Mouse (Mus musculus) midbrain, embryonic 12.5 days (tissue): ENCODE measurements around the gene Tarbp2. TPM values are rescaled to one million over a fixed set of nuclear protein-coding genes. Genes with fewer than 3 reads are reported as not detected.

ENCODE experiments used
- ATAC-seq: fragments of 200-750 bp; cut with Nextera tagmentation; 2 replicates; pipeline ENCODE4 v1.8.0; 2017; ENCODE audit warnings: low read depth, moderate TSS enrichment, moderate library complexity; ENCODE audit not compliant: low FRiP score
- H3K27ac ChIP-seq: fragments of 300-500 bp; sonication (generic); replicated peaks from 2 replicates; pipeline ENCODE4 v1.5.1; 2016; ENCODE audit warnings: mild to moderate bottlenecking
- H3K27me3 ChIP-seq: fragments of 300-500 bp; sonication (generic); 2 replicates; pipeline ENCODE4 v1.6.1; 2016; ENCODE audit warnings: mild to moderate bottlenecking
- H3K36me3 ChIP-seq: fragments of 300-500 bp; sonication (generic); 2 replicates; pipeline ENCODE4 v1.6.1; 2016
- H3K4me1 ChIP-seq: fragments of 300-500 bp; sonication (generic); 2 replicates; pipeline ENCODE4 v1.6.1; 2016
- H3K4me2 ChIP-seq: fragments of 300-500 bp; sonication (generic); replicated peaks from 2 replicates; pipeline ENCODE4 v1.6.1; 2016; ENCODE audit warnings: mild to moderate bottlenecking, moderate library complexity
- H3K4me3 ChIP-seq: fragments of 300-500 bp; sonication (generic); 2 replicates; pipeline ENCODE4 v1.5.1; 2016; ENCODE audit warnings: mild to moderate bottlenecking
- H3K9ac ChIP-seq: fragments of 300-500 bp; sonication (generic); replicated peaks from 2 replicates; pipeline ENCODE4 v1.6.1; 2016; ENCODE audit warnings: mild to moderate bottlenecking, moderate library complexity
- H3K9me3 ChIP-seq: fragments of 300-500 bp; sonication (generic); 2 replicates; pipeline ENCODE4 v1.6.1; 2016; ENCODE audit warnings: mild to moderate bottlenecking
- WGBS: fragments of 180-500 bp; shearing (Covaris S2); methylation state at CpG from one replicate; pipeline ENCODE4 v1.1.7; 2016; 5-methylcytosine and 5-hydroxymethylcytosine counted together
- polyA plus RNA-seq: library from polyadenylated mRNA; unstranded; fragments of >200 nt; fragmentation: Nextera tagmentation; extraction: Ambion mirVana; gene quantifications from 2 replicates; pipeline ENCODE4 v1.2.1, GENCODE M21; 2016

Gene Tarbp2
- 106 and 107 TPM in 2 replicates for polyA plus RNA-seq

- peak within 1 kb of the TSS; percentile 92 for H3K4me2 ChIP-seq
- no peaks in the 10 kb centered on the region for H3K9me3 ChIP-seq
- H3K27me3 ChIP-seq, result no peaks in the 10 kb centered on the region
- ATAC-seq, result peak; percentile 89
- peak within 1 kb of the TSS; percentile 97 for H3K27ac ChIP-seq
- peak within 1 kb of the TSS; percentile 71 for H3K4me3 ChIP-seq
- WGBS, result under 1% methylated on average over 60 of the region's 60 CpGs
- peak within 1 kb of the TSS; percentile 79 for H3K9ac ChIP-seq
- H3K4me1 ChIP-seq, result peaks cover 37% of the 10 kb centered on the region
- peaks cover 25% of the 10 kb centered on the region for H3K36me3 ChIP-seq
Measured at GRCm38 (mm10) chr15:102517976-102518858, at the start of gene Tarbp2. TSS of gene Tarbp2 (plus strand) at chr15:102518192.

GRCm38 (mm10) chr15:102468675-102469370 is 49.2 kb upstream of the Tarbp2 start:
- no peak for ATAC-seq
- Histone ChIP-seq H3K4me3 (no peak overlapping the region), H3K27ac (no peak overlapping the region), H3K9me3 (0 out of 2 replicates have a peak, but pooled peaks cover 3% of the 10 kb centered on the region), H3K27me3 (no peaks in the 10 kb centered on the region), H3K9ac (no peak overlapping the region), H3K4me1 (peaks cover 16% of the 10 kb centered on the region), H3K4me2 (no peak overlapping the region), H3K36me3 (peaks cover 5% of the 10 kb centered on the region; the same call in 1 of the 2 replicates)
- 98% methylated on average over 9 of the region's 9 CpGs for WGBS

- Histone ChIP-seq H3K4me3 (peak within 1 kb of the TSS; percentile 74), H3K36me3 (peaks cover 18% of the 10 kb centered on the region), H3K27me3 (no peaks in the 10 kb centered on the region), H3K9me3 (0 out of 2 replicates have a peak, but pooled peaks cover 3% of the 10 kb centered on the region), H3K9ac (peak within 1 kb of the TSS; percentile 94), H3K4me1 (peaks cover 16% of the 10 kb centered on the region), H3K27ac (peak within 1 kb of the TSS; percentile 96), H3K4me2 (peak within 1 kb of the TSS; percentile 62)
- under 1% methylated on average over 34 of the region's 40 CpGs for WGBS
- ATAC-seq, result peak; percentile 99
Measured at GRCm38 (mm10) chr15:102470183-102470604, 47.8 kb upstream of the Tarbp2 start, which contains the start of gene Pcbp2. TSS of gene Pcbp2 (plus strand) at chr15:102470539.

GRCm38 (mm10) chr15:102470605-102471294 is 47.2 kb upstream of the Tarbp2 start:
- Histone ChIP-seq H3K4me3 (peak overlapping the region; percentile 74), H3K4me2 (peak overlapping the region; percentile 62), H3K36me3 (peaks cover 24% of the 10 kb centered on the region), H3K4me1 (peaks cover 16% of the 10 kb centered on the region), H3K27ac (peak overlapping the region; percentile 96), H3K9me3 (0 out of 2 replicates have a peak, but pooled peaks cover 3% of the 10 kb centered on the region), H3K9ac (peak overlapping the region; percentile 94), H3K27me3 (no peaks in the 10 kb centered on the region)
- ATAC-seq, result peak; percentile 64
- WGBS, result under 1% methylated on average over 43 of the region's 67 CpGs

GRCm38 (mm10) chr15:102471295-102471645 is 46.7 kb upstream of the Tarbp2 start:
- peak overlapping the region; percentile 62 for H3K4me2 ChIP-seq
- peaks cover 16% of the 10 kb centered on the region for H3K4me1 ChIP-seq
- no peaks in the 10 kb centered on the region for H3K27me3 ChIP-seq
- 0 out of 2 replicates have a peak, but pooled peaks cover 3% of the 10 kb centered on the region for H3K9me3 ChIP-seq
- peaks cover 29% of the 10 kb centered on the region for H3K36me3 ChIP-seq
- peak overlapping the region; percentile 94 for H3K9ac ChIP-seq
- ATAC-seq, result no peak; the same call in 1 of the 2 replicates
- H3K4me3 ChIP-seq, result peak overlapping the region; percentile 74
- WGBS, result 0% methylated on average over 10 of the region's 10 CpGs
- H3K27ac ChIP-seq, result peak overlapping the region; percentile 96

GRCm38 (mm10) chr15:102471727-102472126 is 46.3 kb upstream of the Tarbp2 start:
- Histone ChIP-seq H3K4me1 (peaks cover 16% of the 10 kb centered on the region), H3K36me3 (peaks cover 34% of the 10 kb centered on the region), H3K9ac (peak overlapping the region; percentile 94), H3K9me3 (0 out of 2 replicates have a peak, but pooled peaks cover 3% of the 10 kb centered on the region), H3K27me3 (no peaks in the 10 kb centered on the region), H3K4me2 (peak overlapping the region; percentile 62), H3K4me3 (peak overlapping the region; percentile 74), H3K27ac (no peak overlapping the region)
- no peak for ATAC-seq

GRCm38 (mm10) chr15:102473246-102473645 is 44.7 kb upstream of the Tarbp2 start:
- peaks cover 16% of the 10 kb centered on the region for H3K4me1 ChIP-seq
- H3K27me3 ChIP-seq, result no peaks in the 10 kb centered on the region
- no peak overlapping the region for H3K4me2 ChIP-seq
- peaks cover 48% of the 10 kb centered on the region for H3K36me3 ChIP-seq
- no peak overlapping the region for H3K4me3 ChIP-seq
- whole genome bisulfite sequencing, result 61% methylated on average over 2 of the region's 2 CpGs
- 0 out of 2 replicates have a peak, but pooled peaks cover 3% of the 10 kb centered on the region for H3K9me3 ChIP-seq
- H3K9ac ChIP-seq, result no peak overlapping the region
- ATAC-seq, result no peak
- no peak overlapping the region for H3K27ac ChIP-seq

GRCm38 (mm10) chr15:102474520-102474919 is 43.5 kb upstream of the Tarbp2 start:
- peaks cover 16% of the 10 kb centered on the region for H3K4me1 ChIP-seq
- no peak overlapping the region for H3K4me3 ChIP-seq
- no peaks in the 10 kb centered on the region for H3K9me3 ChIP-seq
- no peaks in the 10 kb centered on the region for H3K27me3 ChIP-seq
- H3K27ac ChIP-seq, result no peak overlapping the region
- ATAC-seq, result no peak
- WGBS, result 93% methylated on average over 2 of the region's 2 CpGs
- no peak overlapping the region for H3K4me2 ChIP-seq
- H3K36me3 ChIP-seq, result peaks cover 60% of the 10 kb centered on the region
- no peak overlapping the region for H3K9ac ChIP-seq

GRCm38 (mm10) chr15:102483136-102483535 is 34.9 kb upstream of the Tarbp2 start:
- H3K9ac ChIP-seq, result no peak overlapping the region
- ATAC-seq, result no peak
- WGBS, result 88% methylated on average over 3 of the region's 3 CpGs
- no peak overlapping the region for H3K4me2 ChIP-seq
- no peak overlapping the region for H3K4me3 ChIP-seq
- H3K9me3 ChIP-seq, result no peaks in the 10 kb centered on the region
- H3K36me3 ChIP-seq, result peaks cover 82% of the 10 kb centered on the region
- H3K4me1 ChIP-seq, result no peaks in the 10 kb centered on the region
- no peaks in the 10 kb centered on the region for H3K27me3 ChIP-seq
- H3K27ac ChIP-seq, result no peak overlapping the region

- Histone ChIP-seq H3K9me3 (no peaks in the 10 kb centered on the region), H3K4me2 (no peak overlapping the region), H3K36me3 (peaks cover 86% of the 10 kb centered on the region), H3K27ac (no peak overlapping the region), H3K4me1 (no peaks in the 10 kb centered on the region), H3K27me3 (no peaks in the 10 kb centered on the region), H3K9ac (no peak overlapping the region), H3K4me3 (no peak overlapping the region)
- ATAC-seq, result no peak
- 95% methylated on average over 12 of the region's 12 CpGs for WGBS
Measured at GRCm38 (mm10) chr15:102485853-102486252, 32.1 kb upstream of the Tarbp2 start.

- WGBS, result 92% methylated on average over 1 of the region's 1 CpGs
- H3K27me3 ChIP-seq, result no peaks in the 10 kb centered on the region
Measured at GRCm38 (mm10) chr15:102487664-102488063, 30.3 kb upstream of the Tarbp2 start.

More at GRCm38 (mm10) chr15:102487664-102488063, 30.3 kb upstream of the Tarbp2 start:
- Histone ChIP-seq H3K9ac (no peak overlapping the region), H3K9me3 (no peaks in the 10 kb centered on the region), H3K4me2 (no peak overlapping the region), H3K27ac (no peak overlapping the region), H3K4me3 (no peak overlapping the region), H3K4me1 (no peaks in the 10 kb centered on the region), H3K36me3 (peaks cover 85% of the 10 kb centered on the region)
- ATAC-seq, result no peak
